Comparison of ENCODE assay signal across 8 mouse cellular contexts in genomic region chr13:40605686-40606404, GRCm38 (mm10).
DNase-seq lines count a peak whose midpoint lies in the region; ATAC-seq and TF ChIP-seq lines count a peak whose summit lies in the region.

No protein-coding gene starts in this region.

- no peaks in the 10 kb centered on the region for H3K27me3 ChIP-seq in hindbrain, embryonic 11.5 days (ENCODE audit: control insufficient read depth, insufficient read depth, low read length)
- H3K27me3 ChIP-seq in midbrain, embryonic 16.5 days (ENCODE audit: control insufficient read depth, insufficient read depth, low read depth, low read length), result no peaks in the 10 kb centered on the region

- H3K4me3 ChIP-seq in layer of hippocampus, adult 2 months, result peak overlapping the region; percentile 42
- peak overlapping the region; percentile 10; the same call in 1 of the 2 replicates for H3K4me3 ChIP-seq in hindbrain, embryonic 11.5 days (ENCODE audit: low read depth, low read length)
- H3K4me3 ChIP-seq in midbrain, embryonic 16.5 days (ENCODE audit: low read depth, low read length), result peak overlapping the region; percentile 33

- no peak for DNase-seq in layer of hippocampus, adult 2 months (ENCODE audit: low spot score in 2 of 2)
- DNase-seq in layer of hippocampus, adult 18-20 months (ENCODE audit: low spot score in 2 of 2), result no peak
- peak; percentile 21 to 55 for DNase-seq in adrenal gland, postnatal 36 days
- peak; percentile 53 for DNase-seq in hindbrain, embryonic 11.5 days (ENCODE audit: low spot score)
- no peak for DNase-seq in thymus, adult 18-20 months
- no peak for DNase-seq in urinary bladder, adult 2 months (ENCODE audit: low spot score)
- DNase-seq in c-Kit-positive CD71-positive TER-119-positive erythroid progenitor cells, embryonic 14.5 days (ENCODE audit: low spot score), result no peak

- no peaks in the 10 kb centered on the region for H3K4me1 ChIP-seq in hindbrain, embryonic 11.5 days (replicated peaks; ENCODE audit: control insufficient read depth, insufficient read depth, low read length)
- H3K4me1 ChIP-seq in midbrain, embryonic 16.5 days (ENCODE audit: control insufficient read depth, insufficient read depth, low read length), result no peaks in the 10 kb centered on the region; the same call in 1 of the 2 replicates

- 0 out of 2 replicates have a peak overlapping the region, but pooled peaks have one; percentile 19 for H3K9ac ChIP-seq in hindbrain, embryonic 11.5 days (ENCODE audit: low read depth, low read length)
- peak overlapping the region; percentile 47 for H3K9ac ChIP-seq in midbrain, embryonic 16.5 days (ENCODE audit: low read depth, low read length)

- peak; percentile 69 for ATAC-seq in hindbrain, embryonic 11.5 days (ENCODE audit: low FRiP score)
- no peak for ATAC-seq in midbrain, embryonic 16.5 days

- 56% methylated on average over 16 of the region's 16 CpGs for WGBS in hindbrain, embryonic 11.5 days
- WGBS in midbrain, embryonic 16.5 days, result 52% methylated on average over 16 of the region's 16 CpGs

- H3K36me3 ChIP-seq in hindbrain, embryonic 11.5 days (ENCODE audit: control insufficient read depth, insufficient read depth, low read length), result no peaks in the 10 kb centered on the region
- H3K36me3 ChIP-seq in midbrain, embryonic 16.5 days (ENCODE audit: control insufficient read depth, insufficient read depth, low read length), result no peaks in the 10 kb centered on the region

- H3K4me2 ChIP-seq in hindbrain, embryonic 11.5 days (replicated peaks; ENCODE audit: low read depth, low read length), result peak overlapping the region; percentile 25; the same call in 1 of the 2 replicates
- peak overlapping the region; percentile 52 for H3K4me2 ChIP-seq in midbrain, embryonic 16.5 days (ENCODE audit: low read length)

- no peaks in the 10 kb centered on the region for H3K9me3 ChIP-seq in hindbrain, embryonic 11.5 days (ENCODE audit: control insufficient read depth, low read length)
- H3K9me3 ChIP-seq in midbrain, embryonic 16.5 days (replicated peaks; ENCODE audit: control insufficient read depth, low read length, poor library complexity, severe bottlenecking), result no peaks in the 10 kb centered on the region

- no peak for TF ChIP-seq CTCF in layer of hippocampus, adult 2 months (conservative IDR thresholded peaks at IDR 0.05)

- H3K27ac ChIP-seq in layer of hippocampus, adult 2 months, result 0 out of 2 replicates have a peak overlapping the region, but pooled peaks have one; percentile 9
- no peak overlapping the region for H3K27ac ChIP-seq in hindbrain, embryonic 11.5 days (ENCODE audit: low read depth, low read length)
- peak overlapping the region; percentile 45 for H3K27ac ChIP-seq in midbrain, embryonic 16.5 days (ENCODE audit: low read length)

Comparison
In these comparisons a context has a peak if more than half of its experiments do, and no peak if none do; other contexts are left out.
1. DNase-seq: peak in adrenal gland, postnatal 36 days (2 of 2) and hindbrain, embryonic 11.5 days (single experiment); none in layer of hippocampus, adult 2 months (0 of 2), layer of hippocampus, adult 18-20 months (0 of 2), thymus, adult 18-20 months (0 of 2), urinary bladder, adult 2 months (single experiment) and c-Kit-positive CD71-positive TER-119-positive erythroid progenitor cells, embryonic 14.5 days (single experiment).
2. Peak in every context shown above with its lines, with median percentiles within 50 percentile points of each other: H3K4me3 ChIP-seq.